Mouse (Mus musculus) lung, postnatal 0 days (tissue): ENCODE measurements around the gene Dnajc12. TPM values are rescaled to one million over a fixed set of nuclear protein-coding genes. Genes with fewer than 3 reads are reported as not detected.
A peak's percentile ranks its signal among the peaks of the same experiment; 100 is the strongest.

Experiments
- ATAC-seq: fragments of 200-750 bp; cut with Nextera tagmentation; 2 replicates; pipeline ENCODE4 v1.8.0; 2017; ENCODE audit warnings: moderate library complexity
- DNase-seq: peaks from one replicate; pipeline ENCODE4 v3.0.0-alpha.2; 2016; ENCODE audit warnings: low spot score
- H3K27ac ChIP-seq: fragments of 300-500 bp; sonication (generic); 2 replicates; pipeline ENCODE4 v1.5.1; 2014; ENCODE audit warnings: antibody characterized with exemption, mild to moderate bottlenecking, low read length, mixed read lengths
- H3K27me3 ChIP-seq: fragments of 300-500 bp; sonication (generic); replicated peaks from 2 replicates; pipeline ENCODE4 v1.6.1; 2014; ENCODE audit warnings: low read length, mixed read lengths; ENCODE audit not compliant: insufficient read depth
- H3K36me3 ChIP-seq: fragments of 300-500 bp; sonication (generic); 2 replicates; pipeline ENCODE4 v1.6.1; 2014; ENCODE audit warnings: low read length, mixed read lengths; ENCODE audit not compliant: insufficient read depth
- H3K4me1 ChIP-seq: fragments of 300-500 bp; sonication (generic); 2 replicates; pipeline ENCODE4 v1.6.1; 2014; ENCODE audit warnings: antibody characterized with exemption, low read depth, low read length, mixed read lengths; ENCODE audit not compliant: insufficient read depth
- H3K4me2 ChIP-seq: fragments of 300-500 bp; sonication (generic); replicated peaks from 2 replicates; pipeline ENCODE4 v1.6.1; 2014; ENCODE audit warnings: low read depth, mild to moderate bottlenecking, low read length, moderate library complexity, mixed read lengths
- H3K4me3 ChIP-seq: fragments of 300-500 bp; sonication (generic); 2 replicates; pipeline ENCODE4 v1.5.1; 2014; ENCODE audit warnings: low read depth, low read length
- H3K9ac ChIP-seq: fragments of 300-500 bp; sonication (generic); replicated peaks from 2 replicates; pipeline ENCODE4 v1.6.1; 2014; ENCODE audit warnings: low read depth, mild to moderate bottlenecking
- H3K9me3 ChIP-seq: fragments of 300-500 bp; sonication (generic); 2 replicates; pipeline ENCODE4 v1.6.1; 2016; ENCODE audit warnings: low read length, mixed read lengths
- CTCF ChIP-seq: IDR thresholded peaks from 2 replicates; pipeline ENCODE4 v1.5.1; 2016; ENCODE audit warnings: antibody characterized with exemption, mild to moderate bottlenecking
- EP300 ChIP-seq: IDR thresholded peaks from 2 replicates; pipeline ENCODE4 v1.6.1; 2016; ENCODE audit warnings: antibody characterized with exemption, mild to moderate bottlenecking, control low read depth
- WGBS: fragments of 180-500 bp; shearing (Covaris S2); extraction: QIAGEN DNeasy Blood & Tissue Kit; methylation state at CpG from one replicate; pipeline ENCODE4 v1.1.7; 2014; 5-methylcytosine and 5-hydroxymethylcytosine counted together
- polyA plus RNA-seq: library from polyadenylated mRNA; unstranded; fragments of >200 nt; fragmentation: Nextera tagmentation; extraction: Ambion mirVana; gene quantifications from 2 replicates; pipeline ENCODE4 v1.2.1, GENCODE M21; 2015

The Dnajc12 gene
- polyA plus RNA-seq, 1 experiment from 2014 or later: 18.4 TPM

DNA sequence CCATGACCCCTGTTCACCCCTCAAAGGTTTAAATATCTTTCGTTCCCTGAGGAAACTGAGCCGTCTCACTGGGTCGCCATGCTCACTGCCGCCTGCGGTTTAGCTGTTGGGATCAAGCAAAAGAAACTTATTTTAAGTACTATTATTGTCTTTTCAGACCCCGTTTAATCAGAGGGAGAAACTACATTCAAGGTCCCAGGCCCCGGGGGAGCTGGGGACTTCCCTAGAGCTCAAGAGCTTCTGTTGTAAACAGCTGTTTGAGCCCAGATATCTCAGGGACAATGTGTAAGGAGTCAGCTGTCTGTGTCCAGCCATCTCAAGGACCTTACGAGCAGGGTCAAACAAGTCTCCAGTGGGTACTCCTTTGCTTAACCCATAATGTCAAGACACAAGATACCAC lies 44.9 kb downstream of the Dnajc12 start:
- no peak overlapping the region for H3K9ac ChIP-seq
- WGBS: 76% methylated on average over 8 of the region's 8 CpGs
- no peak overlapping the region for H3K27ac ChIP-seq
- H3K9me3 ChIP-seq: no peaks in the 10 kb centered on the region
- H3K4me1 ChIP-seq: no peaks in the 10 kb centered on the region; the same call in 1 of the 2 replicates
- H3K4me2 ChIP-seq: no peak overlapping the region
- no peak overlapping the region for H3K4me3 ChIP-seq
- TF ChIP-seq EP300 (no peak), CTCF (no peak)
- DNase-seq: no peak
- no peaks in the 10 kb centered on the region for H3K27me3 ChIP-seq
- H3K36me3 ChIP-seq: no peaks in the 10 kb centered on the region
- no peak for ATAC-seq

DNA sequence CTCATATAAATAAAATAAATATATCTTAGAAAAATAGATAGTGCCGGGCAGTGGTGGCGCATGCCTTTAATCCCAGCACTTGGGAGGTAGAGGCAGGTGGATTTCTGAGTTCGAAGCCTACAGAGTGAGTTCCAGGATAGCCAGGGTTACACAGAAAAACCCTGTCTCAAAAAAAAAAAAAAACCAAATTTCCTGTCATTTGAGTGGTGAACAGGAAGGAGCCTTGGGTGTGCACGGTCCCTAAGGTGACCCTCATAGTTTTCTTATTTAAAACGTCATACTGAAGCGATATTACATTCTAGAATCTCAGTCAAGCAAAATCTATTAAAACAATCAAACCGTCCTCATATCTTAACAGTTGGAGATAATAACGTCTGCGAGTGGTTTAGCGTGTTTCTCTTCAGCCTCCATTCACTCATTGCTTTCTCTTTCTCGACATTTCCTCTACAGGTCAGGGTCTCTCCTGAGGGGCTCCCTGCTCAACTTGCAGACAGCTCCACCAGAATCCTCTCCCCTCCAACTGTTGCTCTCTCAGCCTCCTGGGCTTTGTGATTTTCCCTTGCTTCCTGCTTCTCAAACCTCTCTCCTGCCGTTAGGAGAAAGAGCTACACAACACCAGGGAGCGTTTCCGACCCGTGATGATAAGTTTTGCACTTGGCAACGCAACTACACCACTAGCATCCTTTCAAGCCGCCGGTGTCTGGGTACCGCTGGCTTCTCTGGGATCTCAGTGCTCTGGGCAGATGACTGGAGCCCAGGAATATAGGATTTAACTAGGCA lies 46.2 kb downstream of the Dnajc12 start:
- peak; percentile 45 for DNase-seq
- WGBS: 15% methylated on average over 19 of the region's 19 CpGs
- H3K36me3 ChIP-seq: no peaks in the 10 kb centered on the region
- no peaks in the 10 kb centered on the region; the same call in 1 of the 2 replicates for H3K4me1 ChIP-seq
- H3K4me3 ChIP-seq: peak overlapping the region; percentile 94
- no peak for TF ChIP-seq EP300
- no peak for TF ChIP-seq CTCF
- H3K4me2 ChIP-seq: peak overlapping the region; percentile 64
- no peaks in the 10 kb centered on the region for H3K27me3 ChIP-seq
- H3K27ac ChIP-seq: no peak overlapping the region
- H3K9ac ChIP-seq: 0 out of 2 replicates have a peak overlapping the region, but pooled peaks have one; percentile 32
- ATAC-seq: no peak
- no peaks in the 10 kb centered on the region for H3K9me3 ChIP-seq

DNA sequence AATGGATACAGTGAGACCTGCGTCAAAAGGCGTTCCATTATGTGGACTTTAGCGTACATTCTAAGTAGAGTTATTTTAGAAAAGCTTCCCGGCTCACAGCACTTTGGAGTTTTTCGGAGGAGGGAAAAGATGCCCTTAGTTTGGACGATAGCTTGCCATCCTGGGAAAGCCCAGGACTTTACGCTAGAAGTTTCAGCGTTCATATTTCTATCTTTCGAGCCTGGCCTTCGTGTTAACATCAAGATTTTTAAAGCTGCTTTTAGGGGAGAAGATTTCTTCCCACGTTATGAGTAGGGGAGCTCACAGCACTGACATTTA lies 46.7 kb downstream of the Dnajc12 start:
- H3K9ac ChIP-seq: 0 out of 2 replicates have a peak overlapping the region, but pooled peaks have one; percentile 32
- H3K27me3 ChIP-seq: no peaks in the 10 kb centered on the region
- no peak overlapping the region for H3K27ac ChIP-seq
- no peak for TF ChIP-seq EP300
- TF ChIP-seq CTCF: no peak
- WGBS: under 1% methylated on average over 11 of the region's 11 CpGs
- H3K36me3 ChIP-seq: no peaks in the 10 kb centered on the region
- H3K9me3 ChIP-seq: no peaks in the 10 kb centered on the region
- peak overlapping the region; percentile 64 for H3K4me2 ChIP-seq
- H3K4me1 ChIP-seq: no peaks in the 10 kb centered on the region; the same call in 1 of the 2 replicates
- ATAC-seq (no peak), DNase-seq (no peak)
- peak overlapping the region; percentile 94 for H3K4me3 ChIP-seq

DNA sequence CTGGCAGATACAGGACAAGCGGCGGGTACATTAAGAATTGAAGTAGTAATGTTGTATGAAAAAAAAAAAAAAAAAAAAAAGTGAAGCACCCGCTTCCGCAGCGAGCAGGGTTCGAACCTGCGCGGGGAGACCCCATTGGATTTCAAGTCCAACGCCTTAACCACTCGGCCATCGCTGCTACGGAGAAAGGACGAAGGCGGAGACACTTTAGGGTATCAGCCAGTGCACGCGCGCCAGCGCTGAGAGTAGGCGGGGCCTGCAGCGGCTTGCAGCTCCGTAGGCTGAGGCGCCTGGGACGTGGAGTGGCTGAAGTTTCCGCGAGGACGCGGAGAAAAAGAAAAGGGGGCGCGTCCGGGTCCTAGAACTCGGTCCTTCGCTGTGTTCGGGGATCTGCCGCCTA lies 47.1 kb downstream of the Dnajc12 start:
- DNase-seq (peak; percentile 95), ATAC-seq (peak; percentile 95)
- under 1% methylated on average over 34 of the region's 34 CpGs for WGBS
- H3K9ac ChIP-seq: peak overlapping the region; percentile 56
- H3K36me3 ChIP-seq: no peaks in the 10 kb centered on the region
- H3K4me1 ChIP-seq: no peaks in the 10 kb centered on the region; the same call in 1 of the 2 replicates
- no peaks in the 10 kb centered on the region for H3K27me3 ChIP-seq
- peak overlapping the region; percentile 79 for H3K27ac ChIP-seq
- H3K9me3 ChIP-seq: no peaks in the 10 kb centered on the region
- TF ChIP-seq CTCF: no peak
- TF ChIP-seq EP300: no peak
- H3K4me3 ChIP-seq: peak overlapping the region; percentile 94
- H3K4me2 ChIP-seq: peak overlapping the region; percentile 64

DNA sequence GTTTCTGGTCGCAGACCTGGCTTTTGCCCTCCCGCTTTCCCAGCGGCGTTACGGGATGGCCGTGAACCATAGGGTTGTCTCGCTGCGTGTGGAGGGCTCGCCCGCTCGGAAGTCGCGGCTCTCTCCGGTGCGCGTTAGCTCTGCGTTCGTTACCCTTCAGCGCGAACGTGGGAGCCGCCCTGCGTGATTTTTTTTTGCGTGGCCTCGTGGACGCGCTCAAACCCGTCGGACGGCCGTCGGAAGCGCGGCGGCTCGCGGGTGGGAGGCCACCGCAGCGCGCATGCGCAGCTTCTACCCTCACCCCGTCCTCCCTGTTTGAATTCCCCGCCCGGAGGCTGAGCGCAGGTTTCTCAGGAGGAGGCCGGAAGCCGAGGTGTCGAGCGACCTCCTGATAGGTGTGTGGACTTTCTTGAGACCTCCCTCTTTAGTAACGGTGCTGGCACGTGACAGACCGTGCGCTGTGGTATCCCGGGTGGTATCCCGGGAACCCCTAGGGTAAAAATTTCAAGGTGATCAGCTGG lies 47.6 kb downstream of the Dnajc12 start, which contains the start of gene Ctnna3:
Gene Ctnna3 (plus strand): TSS at position 314 of the 521 bp plus-strand sequence.
- H3K27ac ChIP-seq: peak within 1 kb of the TSS; percentile 79
- DNase-seq (peak; percentile 95), ATAC-seq (peak; percentile 92)
- H3K4me2 ChIP-seq: peak within 1 kb of the TSS; percentile 64
- WGBS: under 1% methylated on average over 55 of the region's 55 CpGs
- H3K36me3 ChIP-seq: no peaks in the 10 kb centered on the region
- TF ChIP-seq CTCF (no peak), EP300 (no peak)
- H3K4me1 ChIP-seq: no peaks in the 10 kb centered on the region; the same call in 1 of the 2 replicates
- no peaks in the 10 kb centered on the region for H3K9me3 ChIP-seq
- peak within 1 kb of the TSS; percentile 56 for H3K9ac ChIP-seq
- peak within 1 kb of the TSS; percentile 94 for H3K4me3 ChIP-seq
- no peaks in the 10 kb centered on the region for H3K27me3 ChIP-seq

DNA sequence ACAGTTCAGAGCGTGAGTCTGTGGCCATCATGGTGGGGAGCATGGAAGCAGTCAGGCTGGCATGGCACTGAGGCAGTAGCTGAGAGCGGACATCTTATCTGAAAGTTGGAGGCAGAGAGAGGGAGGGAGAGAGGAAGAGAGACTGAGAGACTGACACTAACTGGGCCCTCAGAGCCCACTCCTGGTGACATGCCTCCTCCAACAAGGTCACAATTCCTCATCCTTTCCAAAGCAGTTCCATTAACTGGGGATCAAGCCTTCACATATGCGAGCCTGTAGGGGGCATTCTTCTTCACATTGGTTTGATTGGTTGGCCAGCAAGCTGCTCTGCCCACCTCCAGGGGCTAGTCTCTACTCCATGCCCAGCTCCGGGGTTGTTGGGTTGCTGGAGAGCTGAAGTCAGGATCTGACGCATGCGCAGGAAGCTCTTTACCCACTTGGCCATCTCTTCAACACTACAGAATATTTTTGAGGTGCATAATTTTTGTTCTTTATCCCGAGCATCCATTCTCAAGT lies 49.0 kb downstream of the Dnajc12 start:
- Histone ChIP-seq H3K4me1 (no peaks in the 10 kb centered on the region; the same call in 1 of the 2 replicates), H3K9ac (no peak overlapping the region), H3K4me3 (no peak overlapping the region), H3K4me2 (no peak overlapping the region), H3K9me3 (no peaks in the 10 kb centered on the region), H3K36me3 (no peaks in the 10 kb centered on the region), H3K27me3 (no peaks in the 10 kb centered on the region), H3K27ac (no peak overlapping the region)
- 88% methylated on average over 7 of the region's 7 CpGs for WGBS
- DNase-seq (no peak), ATAC-seq (no peak)
- TF ChIP-seq CTCF (peak; percentile 24), EP300 (no peak)
